Mouse (Mus musculus): ENCODE data around the gene Sult1b1. TPM values are rescaled to one million over a fixed set of nuclear protein-coding genes. Genes with fewer than 3 reads are reported as not detected.
"Not testable (repeated sequence)": the region's sequence is repeated elsewhere in the genome, so short reads cannot be mapped to it uniquely, and the experiment has no call there.

Sult1b1 gene
- polyA plus RNA-seq, 1 experiment from 2014 or later, result 4.5 TPM

- ATAC-seq (replicated peaks; ENCODE audit: low FRiP score, low TSS enrichment, low read depth), result no peak
- H3K27me3 ChIP-seq (replicated peaks; ENCODE audit: control insufficient read depth, insufficient read depth, low read length), result no peaks in the 10 kb centered on the region
- whole genome bisulfite sequencing, result 77% methylated on average over 1 of the region's 1 CpGs
- DNase-seq (ENCODE audit: low spot score), result no peak
- no peak within 1 kb of the TSS for H3K4me3 ChIP-seq (ENCODE audit: low read depth, low read length)
- H3K9me3 ChIP-seq (ENCODE audit: control insufficient read depth, low read length), result no peaks in the 10 kb centered on the region
- no peaks in the 10 kb centered on the region for H3K36me3 ChIP-seq (ENCODE audit: control insufficient read depth, insufficient read depth, low read length)
- H3K4me2 ChIP-seq (ENCODE audit: low read length), result no peak within 1 kb of the TSS
- no peak within 1 kb of the TSS for H3K27ac ChIP-seq (ENCODE audit: low read depth)
- no peaks in the 10 kb centered on the region for H3K4me1 ChIP-seq (replicated peaks; ENCODE audit: control insufficient read depth, insufficient read depth, low read length)
- no peak within 1 kb of the TSS for H3K9ac ChIP-seq (ENCODE audit: low read length)
These were observed 47.2 kb downstream of the Sult1b1 start, which contains the start of gene Ugt2a1 for GRCm38 (mm10) chr5:87490771-87491170. Ugt2a1 (minus strand) TSS chr5:87490871.

GRCm38 (mm10) chr5:87486706-87487105 is 51.3 kb downstream of the Sult1b1 start, which contains the start of gene Gm43638:
Gm43638 (minus strand) TSS chr5:87486806.
- not testable (repeated sequence) for H3K4me2 ChIP-seq (ENCODE audit: low read length); ATAC-seq (replicated peaks; ENCODE audit: low FRiP score, low TSS enrichment, low read depth); H3K9ac ChIP-seq (ENCODE audit: low read length); H3K27me3 ChIP-seq (replicated peaks; ENCODE audit: control insufficient read depth, insufficient read depth, low read length); H3K4me3 ChIP-seq (ENCODE audit: low read depth, low read length); H3K4me1 ChIP-seq (replicated peaks; ENCODE audit: control insufficient read depth, insufficient read depth, low read length); H3K36me3 ChIP-seq (ENCODE audit: control insufficient read depth, insufficient read depth, low read length); H3K9me3 ChIP-seq (ENCODE audit: control insufficient read depth, low read length); H3K27ac ChIP-seq (ENCODE audit: low read depth); DNase-seq (ENCODE audit: low spot score)
- WGBS, result 75% methylated on average over 1 of the region's 1 CpGs

GRCm38 (mm10) chr5:87482160-87482559 is 55.8 kb downstream of the Sult1b1 start, which contains the start of gene Ugt2a2:
Ugt2a2 (minus strand) TSS chr5:87482260.
- no peak within 1 kb of the TSS for H3K9ac ChIP-seq (ENCODE audit: low read length)
- no peak within 1 kb of the TSS for H3K4me2 ChIP-seq (ENCODE audit: low read length)
- no peak for DNase-seq (ENCODE audit: low spot score)
- no peaks in the 10 kb centered on the region for H3K27me3 ChIP-seq (replicated peaks; ENCODE audit: control insufficient read depth, insufficient read depth, low read length)
- H3K36me3 ChIP-seq (ENCODE audit: control insufficient read depth, insufficient read depth, low read length), result no peaks in the 10 kb centered on the region
- no peak within 1 kb of the TSS for H3K27ac ChIP-seq (ENCODE audit: low read depth)
- H3K9me3 ChIP-seq (ENCODE audit: control insufficient read depth, low read length), result no peaks in the 10 kb centered on the region
- ATAC-seq (replicated peaks; ENCODE audit: low FRiP score, low TSS enrichment, low read depth), result no peak
- no peak within 1 kb of the TSS for H3K4me3 ChIP-seq (ENCODE audit: low read depth, low read length)
- no peaks in the 10 kb centered on the region for H3K4me1 ChIP-seq (replicated peaks; ENCODE audit: control insufficient read depth, insufficient read depth, low read length)
- 81% methylated on average over 5 of the region's 5 CpGs for WGBS

Other genes starting within 250 kb of the Sult1b1 start
- 0.60 and 1.1 TPM in 2 replicates for gene Ugt2a3, start 201.0 kb downstream of the Sult1b1 start, polyA plus RNA-seq (2014; fragmentation: Nextera tagmentation; extraction: Ambion mirVana)
- not detected in 2 replicates for gene Ugt2b38, start 114.0 kb downstream of the Sult1b1 start, polyA plus RNA-seq (2014; fragmentation: Nextera tagmentation; extraction: Ambion mirVana)
- gene Ugt2a2, start 55.9 kb downstream of the Sult1b1 start, polyA plus RNA-seq (2014; fragmentation: Nextera tagmentation; extraction: Ambion mirVana), result not detected in 2 replicates
- not detected in 2 replicates for gene Gm43638, start 51.4 kb downstream of the Sult1b1 start, polyA plus RNA-seq (2014; fragmentation: Nextera tagmentation; extraction: Ambion mirVana)
- not detected in 2 replicates for gene Ugt2a1, start 47.3 kb downstream of the Sult1b1 start, polyA plus RNA-seq (2014; fragmentation: Nextera tagmentation; extraction: Ambion mirVana)
- 17.2 and 20.1 TPM in 2 replicates for gene Sult1d1, start 30.8 kb upstream of the Sult1b1 start, polyA plus RNA-seq (2014; fragmentation: Nextera tagmentation; extraction: Ambion mirVana)
- not detected in 2 replicates for gene Sult1e1, start 53.4 kb upstream of the Sult1b1 start, polyA plus RNA-seq (2014; fragmentation: Nextera tagmentation; extraction: Ambion mirVana)
- gene Csn1s1, start 128.0 kb upstream of the Sult1b1 start, polyA plus RNA-seq (2014; fragmentation: Nextera tagmentation; extraction: Ambion mirVana), result not detected in 2 replicates
- gene Csn2, start 161.4 kb upstream of the Sult1b1 start, polyA plus RNA-seq (2014; fragmentation: Nextera tagmentation; extraction: Ambion mirVana), result not detected in 2 replicates
- not detected in 2 replicates for gene Csn1s2a, start 236.4 kb upstream of the Sult1b1 start, polyA plus RNA-seq (2014; fragmentation: Nextera tagmentation; extraction: Ambion mirVana)

Data from intestine, embryonic 14.5 days (tissue).